Mouse (Mus musculus): Measurements from ENCODE around the gene 1700034I23Rik. TPM values are rescaled to one million over a fixed set of nuclear protein-coding genes. Genes with fewer than 3 reads are reported as not detected.
"Not testable (repeated sequence)": the region's sequence is repeated elsewhere in the genome, so short reads cannot be mapped to it uniquely, and the experiment has no call there.

Gene 1700034I23Rik
- 0.30 TPM in 1 of 2 replicates, not detected in the other for polyA plus RNA-seq (2014; fragmentation: Nextera tagmentation; extraction: Ambion mirVana)

- not testable (repeated sequence) for H3K27ac ChIP-seq (replicated peaks; ENCODE audit: low read depth, low read length); H3K4me3 ChIP-seq (ENCODE audit: low read depth, low read length); H3K27me3 ChIP-seq (replicated peaks; ENCODE audit: control insufficient read depth, insufficient read depth, low read length); ATAC-seq (ENCODE audit: low read depth); H3K4me1 ChIP-seq (ENCODE audit: control insufficient read depth, insufficient read depth, low read length); H3K9ac ChIP-seq (ENCODE audit: low read depth, low read length); H3K9me3 ChIP-seq (ENCODE audit: control insufficient read depth, low read length); DNase-seq (ENCODE audit: low spot score); H3K36me3 ChIP-seq (ENCODE audit: control insufficient read depth, insufficient read depth, low read length); H3K4me2 ChIP-seq (ENCODE audit: low read depth, low read length)
- WGBS, result 98% methylated on average over 5 of the region's 10 CpGs
Observed at GRCm38 (mm10) chr3:40902443-40902842, at the start of gene 1700034I23Rik. Gene 1700034I23Rik, minus strand, starts transcription at chr3:40902543.

DNA sequence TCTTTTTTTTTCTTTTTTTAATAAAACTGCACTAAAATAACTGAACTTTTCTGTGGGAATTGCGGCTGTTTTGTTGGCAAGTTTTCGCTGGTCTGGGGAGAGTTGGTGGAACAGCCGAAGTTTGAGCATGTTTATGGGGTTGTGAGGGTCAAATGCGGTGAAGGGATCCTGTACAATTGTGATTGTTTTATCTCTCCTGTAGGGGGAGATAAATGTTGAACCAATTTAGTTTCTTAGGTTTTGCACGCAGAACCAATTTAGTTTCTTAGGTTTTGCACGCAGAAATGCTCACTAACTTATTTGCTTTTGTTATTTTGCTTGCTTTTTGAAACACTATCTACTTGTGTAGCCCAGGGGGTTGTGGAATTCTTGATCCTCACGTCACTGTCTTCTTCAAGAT, 49.0 kb upstream of the 1700034I23Rik start:
- WGBS, result 10% methylated on average over 7 of the region's 7 CpGs
- H3K27ac ChIP-seq (replicated peaks; ENCODE audit: low read depth, low read length), result no peak overlapping the region
- no peaks in the 10 kb centered on the region for H3K36me3 ChIP-seq (ENCODE audit: control insufficient read depth, insufficient read depth, low read length)
- DNase-seq (ENCODE audit: low spot score) (peak; percentile 21), ATAC-seq (ENCODE audit: low read depth) (no peak)
- 0 out of 2 replicates have a peak, but pooled peaks cover 2% of the 10 kb centered on the region for H3K4me1 ChIP-seq (ENCODE audit: control insufficient read depth, insufficient read depth, low read length)
- peak overlapping the region; percentile 75 for H3K4me3 ChIP-seq (ENCODE audit: low read depth, low read length)
- peak overlapping the region; percentile 99 for H3K4me2 ChIP-seq (ENCODE audit: low read depth, low read length)
- H3K27me3 ChIP-seq (replicated peaks; ENCODE audit: control insufficient read depth, insufficient read depth, low read length), result peaks cover 18% of the 10 kb centered on the region
- peak overlapping the region; percentile 73; the same call in 1 of the 2 replicates for H3K9ac ChIP-seq (ENCODE audit: low read depth, low read length)
- H3K9me3 ChIP-seq (ENCODE audit: control insufficient read depth, low read length), result no peaks in the 10 kb centered on the region

- Histone ChIP-seq H3K36me3 (ENCODE audit: control insufficient read depth, insufficient read depth, low read length) (no peaks in the 10 kb centered on the region), H3K9ac (ENCODE audit: low read depth, low read length) (peak overlapping the region; percentile 73), H3K27ac (replicated peaks; ENCODE audit: low read depth, low read length) (no peak overlapping the region), H3K4me2 (ENCODE audit: low read depth, low read length) (peak overlapping the region; percentile 99), H3K9me3 (ENCODE audit: control insufficient read depth, low read length) (no peaks in the 10 kb centered on the region), H3K4me3 (ENCODE audit: low read depth, low read length) (peak overlapping the region; percentile 75), H3K27me3 (replicated peaks; ENCODE audit: control insufficient read depth, insufficient read depth, low read length) (peaks cover 18% of the 10 kb centered on the region), H3K4me1 (ENCODE audit: control insufficient read depth, insufficient read depth, low read length) (0 out of 2 replicates have a peak, but pooled peaks cover 2% of the 10 kb centered on the region)
- no peak for ATAC-seq (ENCODE audit: low read depth)
- under 1% methylated on average over 39 of the region's 43 CpGs for WGBS
- peak; percentile 19 for DNase-seq (ENCODE audit: low spot score)
Observed at GRCm38 (mm10) chr3:40950601-40951201, 48.4 kb upstream of the 1700034I23Rik start.

DNA sequence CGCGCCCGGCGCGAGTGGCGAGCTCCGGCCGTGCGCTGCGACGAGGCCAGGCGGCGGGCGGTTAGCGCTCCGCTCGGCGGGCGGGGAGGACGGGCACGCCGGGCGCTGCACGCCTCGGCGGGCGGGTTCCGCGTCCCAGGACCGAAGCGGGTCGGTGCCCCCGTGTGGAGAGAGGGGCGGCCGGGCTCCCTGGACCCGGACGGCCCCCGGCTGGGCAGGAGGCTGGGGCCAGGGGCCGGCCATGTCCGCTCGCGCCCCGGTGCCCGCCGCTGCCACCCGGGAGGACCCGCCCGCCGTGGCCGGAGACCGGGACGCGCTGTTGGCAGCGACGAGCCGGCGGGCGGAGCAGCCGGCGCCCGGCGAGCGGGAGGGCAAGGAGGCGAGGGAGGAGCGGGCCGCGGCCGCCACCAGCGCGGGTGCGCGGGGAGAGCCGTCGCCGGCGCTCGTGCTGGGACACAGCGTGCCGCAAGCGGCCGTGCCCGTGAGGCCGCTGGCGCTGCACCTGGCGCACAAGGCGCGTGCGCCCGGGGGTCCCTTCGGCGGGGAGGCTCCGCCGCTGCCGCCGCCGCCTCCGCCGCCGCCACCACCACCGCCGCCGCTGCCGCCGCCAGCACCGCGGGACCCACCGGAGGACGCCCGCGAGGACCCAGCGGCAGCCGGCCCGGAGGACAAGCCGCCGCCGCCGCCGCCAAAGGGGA, 47.7 kb upstream of the 1700034I23Rik start:
- Histone ChIP-seq H3K4me2 (ENCODE audit: low read depth, low read length) (peak overlapping the region; percentile 99), H3K27ac (replicated peaks; ENCODE audit: low read depth, low read length) (peak overlapping the region; percentile 44; the same call in 1 of the 2 replicates), H3K4me1 (ENCODE audit: control insufficient read depth, insufficient read depth, low read length) (0 out of 2 replicates have a peak, but pooled peaks cover 2% of the 10 kb centered on the region), H3K36me3 (ENCODE audit: control insufficient read depth, insufficient read depth, low read length) (no peaks in the 10 kb centered on the region), H3K9me3 (ENCODE audit: control insufficient read depth, low read length) (no peaks in the 10 kb centered on the region), H3K9ac (ENCODE audit: low read depth, low read length) (peak overlapping the region; percentile 73), H3K4me3 (ENCODE audit: low read depth, low read length) (peak overlapping the region; percentile 75), H3K27me3 (replicated peaks; ENCODE audit: control insufficient read depth, insufficient read depth, low read length) (peaks cover 18% of the 10 kb centered on the region)
- ATAC-seq (ENCODE audit: low read depth) (peak; percentile 38), DNase-seq (ENCODE audit: low spot score) (peak; percentile 22)
- 0% methylated on average over 13 of the region's 118 CpGs for WGBS

DNA sequence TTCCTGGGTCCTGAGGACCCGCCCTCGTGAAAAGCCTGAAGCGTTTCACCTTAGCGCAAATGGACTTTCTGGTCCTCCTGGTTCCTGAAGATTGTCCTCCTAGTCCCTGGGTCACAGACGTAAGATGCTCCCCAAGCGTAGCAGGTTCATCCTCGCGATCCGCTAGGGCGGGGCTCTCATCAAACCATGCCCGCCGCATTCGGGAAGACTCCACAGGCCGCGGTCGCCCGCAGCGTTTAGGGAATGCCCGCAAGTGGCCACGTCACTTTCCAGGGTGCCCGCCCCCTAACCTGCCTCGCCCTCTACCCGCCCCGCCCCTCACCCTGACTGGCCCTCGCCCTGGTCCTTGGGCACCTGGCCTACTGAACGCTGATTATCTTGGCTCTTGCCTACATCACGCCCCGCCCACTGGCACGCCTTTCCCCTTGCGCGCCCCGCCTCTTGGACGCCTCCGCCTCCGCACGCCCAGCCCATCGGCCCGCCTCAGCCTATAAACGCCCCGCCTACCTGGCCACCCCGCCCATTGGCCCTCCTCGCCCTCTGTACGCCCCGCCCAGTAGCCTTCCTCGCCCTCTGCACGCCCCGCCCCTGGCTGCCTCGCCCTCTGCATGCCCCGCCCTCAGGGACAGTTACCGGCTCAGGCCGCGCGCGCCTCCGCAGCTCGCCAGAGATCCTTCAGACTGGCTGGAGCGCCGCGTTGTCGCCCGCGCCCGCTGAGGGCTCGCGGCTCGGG, 47.0 kb upstream of the 1700034I23Rik start, which contains the start of gene Larp1b:
Larp1b (plus strand) TSS at position 659 of the 733 bp plus-strand sequence.
- 0 out of 2 replicates have a peak, but pooled peaks cover 2% of the 10 kb centered on the region for H3K4me1 ChIP-seq (ENCODE audit: control insufficient read depth, insufficient read depth, low read length)
- no peaks in the 10 kb centered on the region for H3K9me3 ChIP-seq (ENCODE audit: control insufficient read depth, low read length)
- H3K36me3 ChIP-seq (ENCODE audit: control insufficient read depth, insufficient read depth, low read length), result no peaks in the 10 kb centered on the region
- peaks cover 18% of the 10 kb centered on the region for H3K27me3 ChIP-seq (replicated peaks; ENCODE audit: control insufficient read depth, insufficient read depth, low read length)
- peak within 1 kb of the TSS; percentile 99 for H3K4me2 ChIP-seq (ENCODE audit: low read depth, low read length)
- peak within 1 kb of the TSS; percentile 73 for H3K9ac ChIP-seq (ENCODE audit: low read depth, low read length)
- H3K4me3 ChIP-seq (ENCODE audit: low read depth, low read length), result peak within 1 kb of the TSS; percentile 75
- DNase-seq (ENCODE audit: low spot score) (peak; percentile 97), ATAC-seq (ENCODE audit: low read depth) (peak; percentile 96)
- WGBS, result 2% methylated on average over 47 of the region's 66 CpGs
- H3K27ac ChIP-seq (replicated peaks; ENCODE audit: low read depth, low read length), result peak within 1 kb of the TSS; percentile 44; the same call in 1 of the 2 replicates

DNA sequence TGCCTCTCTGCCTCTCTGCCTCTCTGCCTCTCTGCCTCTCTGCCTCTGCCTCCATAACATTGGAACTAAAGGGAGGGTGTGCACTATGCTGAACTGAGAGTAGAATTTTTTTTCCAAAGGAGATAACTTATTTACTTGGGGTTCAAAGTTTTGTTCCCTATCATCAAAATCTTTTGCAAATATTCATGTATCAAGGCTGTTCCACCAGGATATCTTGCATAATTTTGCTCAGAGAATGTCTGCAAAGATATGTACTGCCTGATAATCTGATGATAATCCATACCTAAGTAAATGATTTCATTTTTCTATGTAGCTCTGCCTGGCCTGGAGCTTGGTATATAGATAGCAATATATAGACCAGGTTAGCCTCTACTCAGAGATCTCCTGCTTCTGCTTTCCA, 36.7 kb upstream of the 1700034I23Rik start:
- no peaks in the 10 kb centered on the region for H3K4me1 ChIP-seq (ENCODE audit: control insufficient read depth, insufficient read depth, low read length)
- peaks cover 8% of the 10 kb centered on the region for H3K36me3 ChIP-seq (ENCODE audit: control insufficient read depth, insufficient read depth, low read length)
- H3K27ac ChIP-seq (replicated peaks; ENCODE audit: low read depth, low read length), result no peak overlapping the region
- DNase-seq (ENCODE audit: low spot score) (no peak), ATAC-seq (ENCODE audit: low read depth) (no peak)
- no peak overlapping the region for H3K4me2 ChIP-seq (ENCODE audit: low read depth, low read length)
- H3K4me3 ChIP-seq (ENCODE audit: low read depth, low read length), result no peak overlapping the region
- no peak overlapping the region for H3K9ac ChIP-seq (ENCODE audit: low read depth, low read length)
- H3K9me3 ChIP-seq (ENCODE audit: control insufficient read depth, low read length), result no peaks in the 10 kb centered on the region
- H3K27me3 ChIP-seq (replicated peaks; ENCODE audit: control insufficient read depth, insufficient read depth, low read length), result no peaks in the 10 kb centered on the region

DNA sequence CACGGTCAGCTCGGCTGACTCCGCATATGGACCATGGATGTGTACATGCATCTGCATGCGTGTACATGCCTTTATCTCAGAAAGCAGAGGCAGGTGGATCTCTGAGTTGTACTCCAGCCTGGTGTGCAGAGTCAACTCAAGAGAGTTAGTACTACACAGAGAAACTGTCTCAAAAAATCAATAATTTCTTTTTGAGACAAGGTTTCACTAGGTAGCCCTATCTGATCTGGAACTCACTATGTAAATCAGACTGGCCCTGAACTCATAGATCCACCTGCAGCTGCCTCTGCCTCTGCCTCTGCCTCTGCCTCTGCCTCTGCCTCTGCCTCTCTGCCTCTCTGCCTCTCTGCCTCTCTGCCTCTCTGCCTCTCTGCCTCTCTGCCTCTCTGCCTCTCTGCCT, 36.2 kb upstream of the 1700034I23Rik start:
- no peak overlapping the region for H3K4me2 ChIP-seq (ENCODE audit: low read depth, low read length)
- DNase-seq (ENCODE audit: low spot score) (no peak), ATAC-seq (ENCODE audit: low read depth) (no peak)
- H3K27me3 ChIP-seq (replicated peaks; ENCODE audit: control insufficient read depth, insufficient read depth, low read length), result no peaks in the 10 kb centered on the region
- no peak overlapping the region for H3K9ac ChIP-seq (ENCODE audit: low read depth, low read length)
- peaks cover 13% of the 10 kb centered on the region for H3K36me3 ChIP-seq (ENCODE audit: control insufficient read depth, insufficient read depth, low read length)
- H3K4me1 ChIP-seq (ENCODE audit: control insufficient read depth, insufficient read depth, low read length), result no peaks in the 10 kb centered on the region
- no peaks in the 10 kb centered on the region for H3K9me3 ChIP-seq (ENCODE audit: control insufficient read depth, low read length)
- 97% methylated on average over 4 of the region's 4 CpGs for WGBS
- H3K4me3 ChIP-seq (ENCODE audit: low read depth, low read length), result no peak overlapping the region
- no peak overlapping the region for H3K27ac ChIP-seq (replicated peaks; ENCODE audit: low read depth, low read length)

GRCm38 (mm10) chr3:40938189-40938588, 35.8 kb upstream of the 1700034I23Rik start:
- no peak overlapping the region for H3K4me2 ChIP-seq (ENCODE audit: low read depth, low read length)
- no peak overlapping the region for H3K27ac ChIP-seq (replicated peaks; ENCODE audit: low read depth, low read length)
- H3K9me3 ChIP-seq (ENCODE audit: control insufficient read depth, low read length), result no peaks in the 10 kb centered on the region
- ATAC-seq (ENCODE audit: low read depth) (no peak), DNase-seq (ENCODE audit: low spot score) (no peak)
- 86% methylated on average over 5 of the region's 5 CpGs for WGBS
- H3K4me1 ChIP-seq (ENCODE audit: control insufficient read depth, insufficient read depth, low read length), result no peaks in the 10 kb centered on the region
- H3K9ac ChIP-seq (ENCODE audit: low read depth, low read length), result no peak overlapping the region
- H3K27me3 ChIP-seq (replicated peaks; ENCODE audit: control insufficient read depth, insufficient read depth, low read length), result no peaks in the 10 kb centered on the region
- H3K36me3 ChIP-seq (ENCODE audit: control insufficient read depth, insufficient read depth, low read length), result peaks cover 16% of the 10 kb centered on the region
- H3K4me3 ChIP-seq (ENCODE audit: low read depth, low read length), result no peak overlapping the region

All from embryonic facial prominence, embryonic 14.5 days (tissue).